Mouse (Mus musculus) megakaryocyte, embryonic 14.5 days (primary cell): ENCODE results near the gene Sfswap.

Source experiments
- FLI1 ChIP-seq: IDR thresholded peaks from 2 replicates; pipeline ENCODE4 v1.6.1; 2012; ENCODE audit warnings: low read length, inconsistent platforms, mixed read lengths
- GATA1 ChIP-seq: IDR thresholded peaks from 3 replicates; pipeline ENCODE4 v1.6.1; 2012; ENCODE audit warnings: mixed read lengths, low read length, inconsistent platforms, borderline replicate concordance

DNA sequence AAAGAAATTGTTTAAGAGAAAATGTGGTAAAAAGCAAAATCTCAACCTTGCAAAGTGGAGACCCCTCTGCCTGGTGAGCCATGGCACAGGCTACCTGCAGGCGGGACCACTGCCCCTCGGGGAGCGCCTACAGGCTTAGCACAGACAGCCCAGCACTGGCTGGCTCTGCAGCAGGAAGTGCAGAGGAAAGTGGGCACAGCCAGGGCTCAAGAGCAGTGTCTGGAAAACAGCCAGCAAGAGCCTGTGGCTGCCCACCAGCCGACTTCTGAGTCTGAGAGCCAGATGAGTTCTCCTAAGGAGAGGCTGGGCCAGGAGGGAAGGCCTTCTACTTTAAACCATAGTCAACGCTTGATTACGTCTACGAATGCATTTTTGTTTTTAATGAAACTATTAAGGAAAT is 20.5 kb downstream of the Sfswap start:
- no peak for TF ChIP-seq GATA1
- no peak for TF ChIP-seq FLI1
